Mouse (Mus musculus) kidney, embryonic 16.5 days (tissue): ENCODE measurements around the gene Rims3. TPM values are rescaled to one million over a fixed set of nuclear protein-coding genes. Genes with fewer than 3 reads are reported as not detected.

ENCODE experiments used
- ATAC-seq: fragments of 200-750 bp; cut with Nextera tagmentation; 2 replicates; pipeline ENCODE4 v1.8.0; 2017; ENCODE audit warnings: moderate TSS enrichment; ENCODE audit not compliant: low FRiP score, low TSS enrichment
- H3K27ac ChIP-seq: fragments of 300-500 bp; sonication (generic); 2 replicates; pipeline ENCODE4 v1.5.1; 2014; ENCODE audit warnings: low read length
- H3K27me3 ChIP-seq: fragments of 300-500 bp; sonication (generic); 2 replicates; pipeline ENCODE4 v1.6.1; 2014; ENCODE audit warnings: low read length, control low read depth, mixed read lengths; ENCODE audit not compliant: insufficient read depth
- H3K36me3 ChIP-seq: fragments of 300-500 bp; sonication (generic); 2 replicates; pipeline ENCODE4 v1.6.1; 2014; ENCODE audit warnings: low read length, control low read depth, mixed read lengths; ENCODE audit not compliant: insufficient read depth
- H3K4me1 ChIP-seq: fragments of 300-500 bp; sonication (generic); 2 replicates; pipeline ENCODE4 v1.6.1; 2014; ENCODE audit warnings: low read length, control low read depth, mixed read lengths; ENCODE audit not compliant: insufficient read depth
- H3K4me2 ChIP-seq: fragments of 300-500 bp; sonication (generic); replicated peaks from 2 replicates; pipeline ENCODE4 v1.6.1; 2014; ENCODE audit warnings: low read depth, low read length
- H3K4me3 ChIP-seq: fragments of 300-500 bp; sonication (generic); 2 replicates; pipeline ENCODE4 v1.5.1; 2014; ENCODE audit warnings: mild to moderate bottlenecking, low read length
- H3K9ac ChIP-seq: fragments of 300-500 bp; sonication (generic); replicated peaks from 2 replicates; pipeline ENCODE4 v1.6.1; 2014; ENCODE audit warnings: low read length
- H3K9me3 ChIP-seq: fragments of 300-500 bp; sonication (generic); 2 replicates; pipeline ENCODE4 v1.6.1; 2016; ENCODE audit warnings: low read length, control low read depth
- WGBS: fragments of 180-500 bp; shearing (Covaris S2); extraction: QIAGEN DNeasy Blood & Tissue Kit; methylation state at CpG from one replicate; pipeline ENCODE4 v1.1.7; 2014; 5-methylcytosine and 5-hydroxymethylcytosine counted together
- polyA plus RNA-seq: library from polyadenylated mRNA; unstranded; fragments of >200 nt; fragmentation: Nextera tagmentation; extraction: Ambion mirVana; gene quantifications from 2 replicates; pipeline ENCODE4 v1.2.1, GENCODE M21; 2015

Rims3 gene
- polyA plus RNA-seq = 0.41 and 0.54 TPM in 2 replicates

GRCm38 (mm10) chr4:120854588-120855319 is at the start of gene Rims3:
Gene Rims3 (plus strand): TSS chr4:120854816.
- no peaks in the 10 kb centered on the region for H3K4me1 ChIP-seq
- no peak within 1 kb of the TSS for H3K27ac ChIP-seq
- H3K27me3 ChIP-seq = peaks cover 24% of the 10 kb centered on the region
- no peaks in the 10 kb centered on the region for H3K36me3 ChIP-seq
- peak within 1 kb of the TSS; percentile 60 for H3K9ac ChIP-seq
- H3K9me3 ChIP-seq = no peaks in the 10 kb centered on the region
- ATAC-seq = peak; percentile 72
- 3% methylated on average over 52 of the region's 68 CpGs for WGBS
- H3K4me3 ChIP-seq = peak within 1 kb of the TSS; percentile 58
- peak within 1 kb of the TSS; percentile 97 for H3K4me2 ChIP-seq

GRCm38 (mm10) chr4:120805816-120806215 is 48.8 kb upstream of the Rims3 start:
- no peak overlapping the region for H3K4me2 ChIP-seq
- no peak overlapping the region for H3K27ac ChIP-seq
- H3K27me3 ChIP-seq = no peaks in the 10 kb centered on the region
- H3K36me3 ChIP-seq = 0 out of 2 replicates have a peak, but pooled peaks cover 5% of the 10 kb centered on the region
- ATAC-seq = no peak
- H3K4me3 ChIP-seq = no peak overlapping the region
- H3K9me3 ChIP-seq = no peaks in the 10 kb centered on the region
- peaks cover 4% of the 10 kb centered on the region for H3K4me1 ChIP-seq
- no peak overlapping the region for H3K9ac ChIP-seq

- Histone ChIP-seq H3K9ac (peak overlapping the region; percentile 65), H3K36me3 (no peaks in the 10 kb centered on the region), H3K4me2 (peak overlapping the region; percentile 61), H3K4me3 (peak overlapping the region; percentile 57), H3K27me3 (no peaks in the 10 kb centered on the region), H3K9me3 (no peaks in the 10 kb centered on the region), H3K4me1 (peaks cover 51% of the 10 kb centered on the region), H3K27ac (peak overlapping the region; percentile 95)
- WGBS = 8% methylated on average over 1 of the region's 1 CpGs
- peak; percentile 19; the same call in 1 of the 2 replicates for ATAC-seq
Observed at GRCm38 (mm10) chr4:120813762-120814161, 40.9 kb upstream of the Rims3 start.

GRCm38 (mm10) chr4:120814171-120814570 is 40.4 kb upstream of the Rims3 start:
- Histone ChIP-seq H3K9ac (peak overlapping the region; percentile 65), H3K9me3 (no peaks in the 10 kb centered on the region), H3K36me3 (no peaks in the 10 kb centered on the region), H3K4me3 (peak overlapping the region; percentile 57), H3K4me1 (peaks cover 51% of the 10 kb centered on the region), H3K4me2 (peak overlapping the region; percentile 61), H3K27me3 (no peaks in the 10 kb centered on the region), H3K27ac (peak overlapping the region; percentile 95)
- peak; percentile 14; the same call in 1 of the 2 replicates for ATAC-seq
- WGBS = 16% methylated on average over 4 of the region's 4 CpGs

- H3K4me2 ChIP-seq = peak overlapping the region; percentile 61
- H3K36me3 ChIP-seq = 0 out of 2 replicates have a peak, but pooled peaks cover 5% of the 10 kb centered on the region
- H3K4me3 ChIP-seq = peak overlapping the region; percentile 57
- no peak for ATAC-seq
- WGBS = 7% methylated on average over 4 of the region's 4 CpGs
- H3K4me1 ChIP-seq = peaks cover 47% of the 10 kb centered on the region
- H3K27me3 ChIP-seq = no peaks in the 10 kb centered on the region
- peak overlapping the region; percentile 71 for H3K9ac ChIP-seq
- peak overlapping the region; percentile 97 for H3K27ac ChIP-seq
- H3K9me3 ChIP-seq = no peaks in the 10 kb centered on the region
Observed at GRCm38 (mm10) chr4:120815163-120815562, 39.5 kb upstream of the Rims3 start.

- Histone ChIP-seq H3K9ac (peak overlapping the region; percentile 71), H3K4me1 (peaks cover 47% of the 10 kb centered on the region), H3K4me2 (peak overlapping the region; percentile 61), H3K36me3 (0 out of 2 replicates have a peak, but pooled peaks cover 5% of the 10 kb centered on the region), H3K4me3 (peak overlapping the region; percentile 57), H3K9me3 (no peaks in the 10 kb centered on the region), H3K27ac (peak overlapping the region; percentile 97), H3K27me3 (no peaks in the 10 kb centered on the region)
- 8% methylated on average over 10 of the region's 10 CpGs for WGBS
- peak; percentile 96 for ATAC-seq
Observed at GRCm38 (mm10) chr4:120815622-120816334, 38.8 kb upstream of the Rims3 start.

- no peak overlapping the region for H3K9ac ChIP-seq
- H3K4me3 ChIP-seq = peak overlapping the region; percentile 2; the same call in 1 of the 2 replicates
- H3K4me2 ChIP-seq = peak overlapping the region; percentile 61; the same call in 1 of the 2 replicates
- 0 out of 2 replicates have a peak, but pooled peaks cover 5% of the 10 kb centered on the region for H3K36me3 ChIP-seq
- WGBS = 21% methylated on average over 3 of the region's 3 CpGs
- peak overlapping the region; percentile 86 for H3K27ac ChIP-seq
- H3K4me1 ChIP-seq = peaks cover 44% of the 10 kb centered on the region
- no peaks in the 10 kb centered on the region for H3K27me3 ChIP-seq
- H3K9me3 ChIP-seq = no peaks in the 10 kb centered on the region
- ATAC-seq = 0 out of 2 replicates have a peak, but pooled peaks have one; percentile 16
Observed at GRCm38 (mm10) chr4:120817002-120817774, 37.4 kb upstream of the Rims3 start.

- peaks cover 45% of the 10 kb centered on the region for H3K4me1 ChIP-seq
- H3K36me3 ChIP-seq = 0 out of 2 replicates have a peak, but pooled peaks cover 5% of the 10 kb centered on the region
- WGBS = 59% methylated on average over 2 of the region's 2 CpGs
Observed at GRCm38 (mm10) chr4:120817951-120818350, 36.7 kb upstream of the Rims3 start.

GRCm38 (mm10) chr4:120819296-120819695 is 35.3 kb upstream of the Rims3 start:
- no peak overlapping the region for H3K4me2 ChIP-seq
- no peak overlapping the region for H3K27ac ChIP-seq
- no peak for ATAC-seq
- H3K4me3 ChIP-seq = no peak overlapping the region
- WGBS = 45% methylated on average over 1 of the region's 1 CpGs
- H3K9me3 ChIP-seq = no peaks in the 10 kb centered on the region
- no peak overlapping the region for H3K9ac ChIP-seq
- no peaks in the 10 kb centered on the region for H3K27me3 ChIP-seq
- H3K36me3 ChIP-seq = 0 out of 2 replicates have a peak, but pooled peaks cover 5% of the 10 kb centered on the region
- H3K4me1 ChIP-seq = peaks cover 51% of the 10 kb centered on the region

More at GRCm38 (mm10) chr4:120817951-120818350, 36.7 kb upstream of the Rims3 start:
- H3K9me3 ChIP-seq = no peaks in the 10 kb centered on the region
- H3K4me2 ChIP-seq = no peak overlapping the region
- peak overlapping the region; percentile 44; the same call in 1 of the 2 replicates for H3K27ac ChIP-seq
- ATAC-seq = no peak
- H3K27me3 ChIP-seq = no peaks in the 10 kb centered on the region
- no peak overlapping the region for H3K9ac ChIP-seq
- H3K4me3 ChIP-seq = no peak overlapping the region
